Mouse (Mus musculus): ENCODE data around the gene BC052040. TPM values are rescaled to one million over a fixed set of nuclear protein-coding genes. Genes with fewer than 3 reads are reported as not detected.

BC052040 gene
- polyA plus RNA-seq, 1 experiment from 2014 or later: 24.6 TPM

DNA sequence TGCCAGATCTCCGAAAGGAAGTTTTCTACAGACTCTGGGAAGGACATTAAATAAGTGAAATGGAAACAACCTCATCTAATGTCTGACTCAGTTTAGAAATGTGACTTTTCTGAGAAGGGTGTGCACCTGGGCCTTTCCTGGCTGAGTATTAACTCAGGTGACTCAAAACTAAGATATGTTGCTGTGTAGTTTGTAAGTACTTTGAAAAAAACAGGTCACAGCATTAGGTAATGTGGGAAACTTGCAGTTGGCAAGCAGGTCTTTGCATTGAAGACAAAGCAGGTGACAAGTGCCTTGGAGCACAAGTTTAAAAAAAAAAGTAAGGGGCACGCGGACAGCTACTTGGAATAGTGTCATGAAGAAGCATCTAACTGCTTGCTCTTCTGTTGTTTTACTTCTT lies 27.5 kb downstream of the BC052040 start:
- Histone ChIP-seq H3K27me3 (ENCODE audit: poor library complexity, severe bottlenecking) (no peaks in the 10 kb centered on the region), H3K36me3 (replicated peaks) (no peaks in the 10 kb centered on the region), H3K4me3 (no peak overlapping the region), H3K9me3 (no peaks in the 10 kb centered on the region), H3K4me1 (peaks cover 10% of the 10 kb centered on the region), H3K27ac (no peak overlapping the region)
- 97% methylated on average over 3 of the region's 3 CpGs for WGBS
- DNase-seq (ENCODE audit: extremely low spot score, low spot score): no peak

DNA sequence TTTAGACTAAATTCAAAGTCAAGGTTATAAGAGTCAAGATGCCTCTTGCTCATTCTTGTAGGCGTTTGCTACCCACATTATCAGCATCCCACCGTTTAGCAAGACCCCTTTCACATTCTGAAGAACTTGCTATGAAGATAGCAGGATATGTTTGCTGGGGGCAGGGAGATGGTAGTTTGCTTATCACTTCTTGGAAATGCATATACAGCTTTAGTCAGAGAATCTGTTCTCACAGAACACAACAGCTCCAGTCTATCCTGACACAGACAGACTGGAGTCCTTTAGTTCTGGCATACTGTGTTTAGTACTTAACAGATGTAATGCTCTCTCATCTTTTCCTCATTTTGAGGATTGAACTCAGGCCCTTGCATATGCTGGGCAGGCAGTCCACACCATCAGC lies 28.6 kb downstream of the BC052040 start:
- DNase-seq (ENCODE audit: extremely low spot score, low spot score): no peak

DNA sequence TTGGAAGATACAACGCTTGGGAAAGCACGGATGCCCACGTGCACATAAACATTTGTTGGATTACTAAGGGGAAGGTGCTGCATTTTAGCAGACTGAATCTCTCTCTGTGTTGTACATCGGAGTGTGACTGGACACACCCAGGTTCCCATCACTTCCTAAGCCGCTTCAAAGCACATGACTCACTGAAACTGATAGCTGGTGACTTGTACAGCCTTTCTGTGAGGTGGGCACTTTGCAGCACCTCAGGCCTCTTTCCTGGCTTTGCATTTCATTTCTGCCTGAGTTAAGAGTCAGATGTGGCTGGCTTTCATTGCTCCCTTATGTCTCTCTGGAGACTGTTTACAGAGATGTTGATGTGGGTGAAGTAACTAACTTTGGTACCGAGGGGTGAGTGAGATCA lies 29.0 kb downstream of the BC052040 start:
- DNase-seq (ENCODE audit: extremely low spot score, low spot score): no peak
- H3K27ac ChIP-seq: no peak overlapping the region
- H3K4me1 ChIP-seq: peaks cover 7% of the 10 kb centered on the region
- no peaks in the 10 kb centered on the region for H3K36me3 ChIP-seq (replicated peaks)
- H3K4me3 ChIP-seq: no peak overlapping the region
- H3K9me3 ChIP-seq: no peaks in the 10 kb centered on the region
- 91% methylated on average over 6 of the region's 6 CpGs for WGBS
- H3K27me3 ChIP-seq (ENCODE audit: poor library complexity, severe bottlenecking): no peaks in the 10 kb centered on the region

More for the DNA sequence above, 28.6 kb downstream of the BC052040 start:
- H3K4me3 ChIP-seq: no peak overlapping the region
- no peaks in the 10 kb centered on the region for H3K27me3 ChIP-seq (ENCODE audit: poor library complexity, severe bottlenecking)
- WGBS: 89% methylated on average over 2 of the region's 2 CpGs
- no peaks in the 10 kb centered on the region for H3K36me3 ChIP-seq (replicated peaks)
- peaks cover 7% of the 10 kb centered on the region for H3K4me1 ChIP-seq
- H3K27ac ChIP-seq: no peak overlapping the region
- no peaks in the 10 kb centered on the region for H3K9me3 ChIP-seq

DNA sequence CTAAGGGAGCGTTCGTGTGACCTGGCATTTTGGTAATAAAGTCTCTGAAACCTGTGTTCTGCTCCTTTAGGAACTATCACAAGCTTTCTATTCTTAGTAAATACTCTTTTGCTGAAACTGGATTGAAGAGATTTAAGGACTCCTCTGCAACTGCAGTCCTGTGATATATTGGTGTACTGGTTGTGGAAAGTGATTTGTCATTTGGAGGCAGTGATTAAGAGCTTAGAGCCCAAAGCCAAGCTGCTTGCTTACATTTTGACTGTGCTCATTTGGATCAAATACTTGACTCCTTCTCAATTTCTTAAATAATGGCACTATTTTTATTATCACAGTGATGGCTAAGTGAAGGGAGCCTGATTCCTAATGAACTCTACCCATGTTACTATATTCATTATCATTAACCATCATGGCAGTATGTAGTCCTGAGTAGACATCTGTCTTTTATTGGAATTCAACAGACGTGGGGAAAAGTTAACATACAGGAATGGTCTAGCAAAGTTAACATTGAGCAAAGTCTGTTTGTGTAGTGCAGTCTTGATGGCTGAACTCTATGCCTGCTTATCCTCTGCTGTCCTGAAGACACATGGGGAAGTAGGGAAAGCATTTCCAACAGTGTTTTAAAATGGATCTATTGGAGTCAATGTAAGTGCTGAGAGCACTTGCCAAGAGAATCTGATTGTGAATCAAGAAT lies 32.5 kb downstream of the BC052040 start:
- no peak overlapping the region for H3K4me3 ChIP-seq
- DNase-seq (ENCODE audit: extremely low spot score, low spot score): no peak
- no peaks in the 10 kb centered on the region for H3K4me1 ChIP-seq
- no peaks in the 10 kb centered on the region for H3K27me3 ChIP-seq (ENCODE audit: poor library complexity, severe bottlenecking)
- no peaks in the 10 kb centered on the region for H3K36me3 ChIP-seq (replicated peaks)
- H3K9me3 ChIP-seq: no peaks in the 10 kb centered on the region
- H3K27ac ChIP-seq: no peak overlapping the region
- WGBS: 95% methylated on average over 3 of the region's 3 CpGs

DNA sequence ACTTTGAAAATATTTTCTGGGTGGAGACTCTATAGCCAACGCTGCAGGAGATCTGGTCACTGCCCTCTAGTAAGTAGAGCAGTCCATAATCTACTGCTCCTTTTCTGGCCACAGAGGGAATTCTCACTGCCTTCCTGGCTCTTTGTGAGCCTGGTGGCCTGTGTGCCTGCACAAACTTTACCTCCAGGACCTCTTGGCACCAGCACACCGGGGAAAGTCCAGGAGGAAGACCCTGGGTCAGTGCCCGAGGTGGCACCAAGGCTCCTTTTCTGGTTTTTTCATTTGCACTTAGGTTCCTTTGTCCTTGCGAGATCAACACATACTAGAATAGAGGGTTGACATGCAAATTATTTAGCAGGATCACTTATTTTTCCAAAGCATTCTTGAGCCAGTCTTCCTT lies 47.0 kb downstream of the BC052040 start:
- 93% methylated on average over 4 of the region's 4 CpGs for WGBS
- H3K4me1 ChIP-seq: peaks cover 12% of the 10 kb centered on the region
- H3K36me3 ChIP-seq (replicated peaks): no peaks in the 10 kb centered on the region
- no peaks in the 10 kb centered on the region for H3K27me3 ChIP-seq (ENCODE audit: poor library complexity, severe bottlenecking)
- H3K9me3 ChIP-seq: no peaks in the 10 kb centered on the region
- H3K4me3 ChIP-seq: no peak overlapping the region
- no peak for DNase-seq (ENCODE audit: extremely low spot score, low spot score)
- H3K27ac ChIP-seq: no peak overlapping the region

DNA sequence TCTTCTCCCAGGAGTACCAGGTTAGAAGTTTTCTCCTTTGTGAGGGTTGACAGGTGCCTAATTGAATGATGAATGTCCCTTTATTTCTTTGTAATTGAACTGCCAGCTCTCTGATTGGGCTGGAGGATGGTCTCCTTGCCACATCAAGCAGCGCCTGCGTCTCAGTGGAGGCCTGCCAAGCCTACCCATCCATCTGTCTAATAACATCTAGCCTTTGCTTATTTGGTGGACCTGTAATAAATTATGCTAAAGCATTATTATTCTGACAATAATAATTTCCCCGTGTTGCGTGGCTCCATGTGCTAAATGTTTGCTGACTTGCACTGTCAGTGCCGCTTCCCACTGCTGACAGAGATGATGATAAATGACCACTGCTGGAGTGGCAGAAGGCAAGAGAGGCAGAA lies 49.5 kb downstream of the BC052040 start:
- Histone ChIP-seq H3K27ac (no peak overlapping the region), H3K4me3 (no peak overlapping the region), H3K9me3 (no peaks in the 10 kb centered on the region), H3K4me1 (peaks cover 12% of the 10 kb centered on the region), H3K27me3 (ENCODE audit: poor library complexity, severe bottlenecking) (no peaks in the 10 kb centered on the region), H3K36me3 (replicated peaks) (peaks cover 9% of the 10 kb centered on the region)
- 83% methylated on average over 5 of the region's 5 CpGs for whole genome bisulfite sequencing
- no peak for DNase-seq (ENCODE audit: extremely low spot score, low spot score)

DNA sequence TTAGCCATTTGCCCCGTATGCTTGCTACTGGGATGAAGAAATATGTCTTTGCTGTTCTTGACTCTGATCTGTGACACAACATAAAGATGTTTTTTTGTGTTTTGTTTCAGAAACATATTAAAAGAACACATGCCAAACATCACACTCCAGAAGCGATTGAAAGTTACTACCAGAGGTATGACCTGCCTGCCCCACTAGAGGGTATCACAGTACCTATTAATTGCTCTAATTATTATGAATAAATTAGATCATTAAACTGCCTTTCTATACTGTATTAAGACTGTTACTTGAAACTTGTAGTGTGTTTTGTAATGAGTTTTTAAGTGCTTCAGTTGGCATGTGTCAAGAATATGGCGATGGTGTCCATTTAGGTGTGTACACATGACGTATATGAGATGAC lies 50.3 kb downstream of the BC052040 start:
- no peak overlapping the region for H3K27ac ChIP-seq
- WGBS: 92% methylated on average over 4 of the region's 4 CpGs
- H3K9me3 ChIP-seq: no peaks in the 10 kb centered on the region
- no peaks in the 10 kb centered on the region for H3K27me3 ChIP-seq (ENCODE audit: poor library complexity, severe bottlenecking)
- no peak overlapping the region for H3K4me3 ChIP-seq
- DNase-seq (ENCODE audit: extremely low spot score, low spot score): no peak
- peaks cover 9% of the 10 kb centered on the region for H3K36me3 ChIP-seq (replicated peaks)
- peaks cover 12% of the 10 kb centered on the region for H3K4me1 ChIP-seq

DNA sequence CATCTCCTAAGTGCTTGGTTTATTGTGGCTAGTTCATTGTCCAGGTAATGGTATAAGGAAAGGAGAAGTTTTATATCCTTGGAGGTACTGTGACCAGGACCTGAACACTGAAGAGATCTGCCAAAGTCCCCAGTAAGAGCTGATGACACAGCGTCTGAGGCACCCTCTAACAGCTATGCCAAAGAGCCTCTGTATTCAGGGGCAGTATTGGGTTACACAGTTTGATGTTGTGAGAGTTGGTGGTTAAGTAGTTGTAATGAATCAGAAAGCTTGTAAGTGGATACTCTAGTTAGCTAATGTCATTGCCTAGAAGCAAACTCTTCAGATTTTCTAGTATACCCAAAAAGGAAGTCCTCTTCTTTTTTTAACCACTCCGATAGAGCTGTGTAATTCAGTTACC lies 68.7 kb downstream of the BC052040 start:
- Histone ChIP-seq H3K36me3 (replicated peaks) (no peaks in the 10 kb centered on the region), H3K27me3 (ENCODE audit: poor library complexity, severe bottlenecking) (no peaks in the 10 kb centered on the region), H3K27ac (no peak overlapping the region), H3K4me1 (no peaks in the 10 kb centered on the region), H3K9me3 (no peaks in the 10 kb centered on the region), H3K4me3 (no peak overlapping the region)
- 85% methylated on average over 2 of the region's 2 CpGs for WGBS
- DNase-seq (ENCODE audit: extremely low spot score, low spot score): no peak

DNA sequence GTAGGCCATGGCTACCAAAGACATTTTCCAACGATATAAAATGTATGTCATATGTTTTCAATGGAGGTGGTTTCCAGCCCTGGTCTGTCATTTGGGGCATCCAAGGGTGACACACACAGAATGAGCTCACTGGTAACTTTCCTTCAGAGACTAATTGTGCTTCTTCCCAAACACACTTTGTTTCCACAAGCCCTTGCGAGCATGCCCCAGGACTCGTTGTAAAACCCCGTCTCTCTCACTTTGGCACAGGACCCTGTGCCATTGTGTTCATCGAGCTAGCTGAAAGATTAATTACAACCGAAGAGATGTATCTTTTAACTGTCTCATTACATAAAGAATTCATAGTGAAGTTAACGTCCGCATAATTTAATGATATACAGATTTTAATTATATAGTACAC lies 78.2 kb downstream of the BC052040 start:
- WGBS: 77% methylated on average over 8 of the region's 8 CpGs
- no peak overlapping the region for H3K4me3 ChIP-seq
- H3K9me3 ChIP-seq: no peaks in the 10 kb centered on the region
- H3K27me3 ChIP-seq (ENCODE audit: poor library complexity, severe bottlenecking): no peaks in the 10 kb centered on the region
- no peak overlapping the region for H3K27ac ChIP-seq
- H3K36me3 ChIP-seq (replicated peaks): no peaks in the 10 kb centered on the region; the same call in 1 of the 2 replicates
- no peak for DNase-seq (ENCODE audit: extremely low spot score, low spot score)
- H3K4me1 ChIP-seq: peaks cover 49% of the 10 kb centered on the region

DNA sequence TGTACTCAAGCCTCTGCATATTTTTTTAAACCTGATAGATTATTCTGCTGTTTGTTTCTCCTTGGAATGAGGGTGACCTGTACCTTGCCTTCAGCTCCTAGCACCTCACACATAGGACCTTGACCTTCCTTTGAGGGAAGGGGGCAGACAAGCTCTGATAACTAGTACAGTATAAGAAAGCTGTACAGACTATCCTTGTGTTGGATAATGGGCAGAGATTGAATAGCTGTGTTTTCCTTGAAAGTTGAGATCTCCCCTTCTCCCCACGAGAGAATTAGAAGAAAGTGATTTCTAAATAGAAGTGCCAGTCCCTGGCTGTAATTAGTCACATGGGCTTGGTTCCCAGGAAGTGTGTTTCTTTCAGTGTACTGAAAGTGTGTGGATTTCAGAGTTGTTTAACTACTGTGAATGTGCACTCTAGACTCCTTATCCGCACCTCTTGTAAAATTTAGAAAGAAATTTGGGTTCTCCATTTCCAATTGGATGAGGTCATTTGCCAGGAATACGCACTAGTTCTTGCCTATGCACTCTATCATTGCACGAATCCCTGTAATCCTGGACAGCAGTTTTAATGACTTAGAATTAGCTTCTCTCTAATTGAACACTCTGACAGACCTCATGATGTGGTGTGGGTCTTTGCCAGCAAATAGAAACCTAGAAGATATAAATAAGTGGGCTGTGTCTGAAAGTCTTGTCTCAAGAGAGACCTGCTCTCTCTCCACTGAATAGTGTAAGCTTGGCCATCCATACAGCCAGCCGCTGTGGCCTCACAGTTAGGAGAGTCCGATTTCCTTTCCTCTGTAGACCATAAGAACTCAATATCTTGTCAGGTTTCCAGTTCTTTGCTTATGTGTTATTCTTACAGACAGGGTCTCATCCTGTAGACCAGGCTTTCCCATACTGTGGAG lies 79.0 kb downstream of the BC052040 start:
- no peak for DNase-seq (ENCODE audit: extremely low spot score, low spot score)
- WGBS: 85% methylated on average over 6 of the region's 6 CpGs
- H3K36me3 ChIP-seq (replicated peaks): no peaks in the 10 kb centered on the region; the same call in 1 of the 2 replicates
- H3K9me3 ChIP-seq: no peaks in the 10 kb centered on the region
- H3K27me3 ChIP-seq (ENCODE audit: poor library complexity, severe bottlenecking): no peaks in the 10 kb centered on the region
- no peak overlapping the region for H3K4me3 ChIP-seq
- H3K4me1 ChIP-seq: peaks cover 49% of the 10 kb centered on the region
- peak overlapping the region; percentile 35; the same call in 1 of the 2 replicates for H3K27ac ChIP-seq

DNA sequence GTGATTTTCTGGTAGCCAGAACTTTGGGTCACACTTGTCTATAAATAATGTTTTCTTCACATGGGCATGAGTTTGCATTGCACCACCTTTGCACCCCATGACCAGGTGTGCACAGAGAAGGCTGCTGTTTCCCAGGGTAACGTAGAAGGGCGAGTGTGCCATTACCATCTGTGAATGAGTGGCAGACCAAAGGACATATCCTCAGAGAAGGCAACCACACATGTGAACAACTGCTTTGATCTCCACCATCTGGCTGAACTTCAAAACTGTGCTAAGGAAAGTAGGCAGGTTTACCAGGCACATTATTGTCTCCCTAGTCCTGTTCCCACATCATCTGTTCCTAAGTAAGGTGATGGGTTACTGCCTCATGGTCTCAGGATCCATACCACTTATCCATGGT lies 86.0 kb downstream of the BC052040 start:
- Histone ChIP-seq H3K9me3 (no peaks in the 10 kb centered on the region), H3K27me3 (ENCODE audit: poor library complexity, severe bottlenecking) (no peaks in the 10 kb centered on the region), H3K36me3 (replicated peaks) (no peaks in the 10 kb centered on the region; the same call in 1 of the 2 replicates), H3K4me1 (peaks cover 8% of the 10 kb centered on the region), H3K4me3 (no peak overlapping the region), H3K27ac (no peak overlapping the region)
- WGBS: 90% methylated on average over 2 of the region's 2 CpGs
- DNase-seq (ENCODE audit: extremely low spot score, low spot score): no peak

DNA sequence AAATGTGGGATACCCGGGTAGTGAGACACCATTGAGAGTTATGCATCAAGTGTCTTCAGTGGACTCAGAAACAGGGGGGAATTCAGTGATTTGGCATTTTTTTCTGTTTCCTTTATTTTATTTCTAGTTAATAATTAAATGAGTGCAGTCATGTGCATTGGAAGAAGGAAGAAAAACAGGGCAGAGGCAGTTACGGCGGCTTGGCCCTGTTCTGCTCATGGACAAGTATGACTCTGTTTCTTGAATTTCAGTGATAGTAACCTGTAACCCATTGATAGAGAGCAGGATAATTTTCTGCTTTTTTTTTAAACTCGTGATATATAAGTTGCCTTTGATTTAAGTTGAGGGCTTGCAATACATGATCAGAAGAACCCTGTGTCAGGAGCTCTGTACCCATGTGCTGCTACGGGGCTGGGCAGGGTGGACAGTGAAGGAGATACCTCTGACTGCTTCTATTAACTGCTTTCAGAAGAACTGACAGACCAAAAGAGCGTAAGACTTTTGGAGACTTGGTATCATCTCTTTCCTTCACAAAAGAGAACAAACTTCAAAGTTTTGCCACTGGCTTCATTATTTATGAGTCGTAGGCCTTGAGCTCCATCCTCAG lies 91.6 kb downstream of the BC052040 start:
- no peaks in the 10 kb centered on the region for H3K4me1 ChIP-seq

DNA sequence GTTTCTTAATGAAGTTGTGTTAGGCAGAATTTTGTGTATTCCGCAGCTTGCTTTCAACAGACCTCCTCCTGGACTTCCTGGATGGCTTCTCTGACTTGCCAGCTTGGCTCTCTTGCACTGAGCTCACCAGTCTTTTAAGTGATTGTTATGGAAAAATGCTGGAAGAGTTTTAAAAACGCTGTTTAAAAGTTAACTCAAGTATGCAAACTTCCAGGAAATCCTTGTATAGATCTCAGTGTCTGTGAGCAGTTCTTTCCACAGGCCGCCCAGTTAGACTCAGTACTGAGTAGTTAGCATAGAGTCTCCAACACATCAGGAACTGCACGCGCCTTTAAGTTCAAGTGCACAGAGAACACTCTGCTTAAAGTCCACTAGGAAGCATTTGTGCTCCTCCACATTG lies 97.3 kb downstream of the BC052040 start:
- Histone ChIP-seq H3K36me3 (replicated peaks) (no peaks in the 10 kb centered on the region), H3K27ac (no peak overlapping the region), H3K4me3 (no peak overlapping the region), H3K9me3 (no peaks in the 10 kb centered on the region), H3K4me1 (no peaks in the 10 kb centered on the region), H3K27me3 (ENCODE audit: poor library complexity, severe bottlenecking) (no peaks in the 10 kb centered on the region)
- 85% methylated on average over 5 of the region's 5 CpGs for WGBS
- DNase-seq (ENCODE audit: extremely low spot score, low spot score): no peak

More for the DNA sequence above, 91.6 kb downstream of the BC052040 start:
- Histone ChIP-seq H3K36me3 (replicated peaks) (no peaks in the 10 kb centered on the region), H3K27ac (no peak overlapping the region), H3K9me3 (no peaks in the 10 kb centered on the region), H3K27me3 (ENCODE audit: poor library complexity, severe bottlenecking) (no peaks in the 10 kb centered on the region), H3K4me3 (no peak overlapping the region)
- 91% methylated on average over 7 of the region's 7 CpGs for WGBS
- DNase-seq (ENCODE audit: extremely low spot score, low spot score): no peak

All from forebrain, embryonic 10.5 days (tissue).